Mouse (Mus musculus): ENCODE measurements at regions not wholly inside any gene's neighbourhood (a gene's known extent, or its start where the extent isn't known, plus 50 kb on each side); places are given as distances from the start of the nearest gene placed in this dataset.

GRCm38 (mm10) chr14:103764047-103764446 lies 80.2 kb downstream of the Ednrb start:
- Histone ChIP-seq H3K27me3 (ENCODE audit: control insufficient read depth, insufficient read depth, low read length) (no peaks in the 10 kb centered on the region), H3K4me1 (ENCODE audit: control insufficient read depth, insufficient read depth, low read length) (no peaks in the 10 kb centered on the region), H3K4me3 (replicated peaks; ENCODE audit: insufficient read depth, low read depth, low read length) (no peak overlapping the region), H3K27ac (ENCODE audit: insufficient read depth, low read length) (no peak overlapping the region)
- peak in 1 of 2 experiments; percentile 29 for DNase-seq
- WGBS, result 11% methylated on average over 2 of the region's 2 CpGs
- TF ChIP-seq CTCF (IDR thresholded peaks at IDR 0.05; ENCODE audit: borderline replicate concordance, insufficient read depth, low read depth, low read length), result no peak
- no peak for TF ChIP-seq POLR2A (IDR thresholded peaks at IDR 0.05; ENCODE audit: borderline replicate concordance, insufficient read depth, low read length)

GRCm38 (mm10) chr14:103763216-103764031 lies 80.8 kb downstream of the Ednrb start:
- DNase-seq, result peak in 1 of 2 experiments; percentile 5
- no peaks in the 10 kb centered on the region for H3K27me3 ChIP-seq (ENCODE audit: control insufficient read depth, insufficient read depth, low read length)
- TF ChIP-seq POLR2A (IDR thresholded peaks at IDR 0.05; ENCODE audit: borderline replicate concordance, insufficient read depth, low read length) (no peak), CTCF (IDR thresholded peaks at IDR 0.05; ENCODE audit: borderline replicate concordance, insufficient read depth, low read depth, low read length) (no peak)
- WGBS, result 71% methylated on average over 1 of the region's 1 CpGs
- H3K4me1 ChIP-seq (ENCODE audit: control insufficient read depth, insufficient read depth, low read length), result no peaks in the 10 kb centered on the region
- H3K27ac ChIP-seq (ENCODE audit: insufficient read depth, low read length), result no peak overlapping the region
- no peak overlapping the region for H3K4me3 ChIP-seq (replicated peaks; ENCODE audit: insufficient read depth, low read depth, low read length)

GRCm38 (mm10) chr14:103759443-103759842 lies 84.8 kb downstream of the Ednrb start:
- TF ChIP-seq CTCF (IDR thresholded peaks at IDR 0.05; ENCODE audit: borderline replicate concordance, insufficient read depth, low read depth, low read length) (no peak), POLR2A (IDR thresholded peaks at IDR 0.05; ENCODE audit: borderline replicate concordance, insufficient read depth, low read length) (no peak)
- DNase-seq, result no peak
- Histone ChIP-seq H3K4me3 (replicated peaks; ENCODE audit: insufficient read depth, low read depth, low read length) (no peak overlapping the region), H3K27me3 (ENCODE audit: control insufficient read depth, insufficient read depth, low read length) (no peaks in the 10 kb centered on the region), H3K4me1 (ENCODE audit: control insufficient read depth, insufficient read depth, low read length) (no peaks in the 10 kb centered on the region), H3K27ac (ENCODE audit: insufficient read depth, low read length) (no peak overlapping the region)
- 81% methylated on average over 6 of the region's 6 CpGs for WGBS

All from cerebellum, adult 2 months (tissue).